Mouse (Mus musculus) embryonic facial prominence, embryonic 14.5 days (tissue): Measurements from ENCODE around the gene Cask. TPM values are rescaled to one million over a fixed set of nuclear protein-coding genes. Genes with fewer than 3 reads are reported as not detected.
A peak's percentile ranks its signal among the peaks of the same experiment; 100 is the strongest.

Source experiments
- ATAC-seq: fragments of 200-750 bp; cut with Nextera tagmentation; 2 replicates; pipeline ENCODE4 v1.8.0; 2017; ENCODE audit warnings: low read depth, moderate number of reproducible peaks, moderate TSS enrichment
- DNase-seq: peaks from one replicate; pipeline ENCODE4 v3.0.0-alpha.2; 2015; ENCODE audit warnings: low spot score
- H3K27ac ChIP-seq: fragments of 300-500 bp; sonication (generic); replicated peaks from 2 replicates; pipeline ENCODE4 v1.5.1; 2014; ENCODE audit warnings: low read depth, mild to moderate bottlenecking, low read length, moderate library complexity
- H3K27me3 ChIP-seq: fragments of 300-500 bp; sonication (generic); replicated peaks from 2 replicates; pipeline ENCODE4 v1.6.1; 2014; ENCODE audit warnings: low read length; ENCODE audit not compliant: control insufficient read depth, insufficient read depth
- H3K36me3 ChIP-seq: fragments of 300-500 bp; sonication (generic); 2 replicates; pipeline ENCODE4 v1.6.1; 2014; ENCODE audit warnings: low read length, mixed read lengths; ENCODE audit not compliant: control insufficient read depth, insufficient read depth
- H3K4me1 ChIP-seq: fragments of 300-500 bp; sonication (generic); 2 replicates; pipeline ENCODE4 v1.6.1; 2014; ENCODE audit warnings: antibody characterized with exemption, low read length; ENCODE audit not compliant: control insufficient read depth, insufficient read depth
- H3K4me2 ChIP-seq: fragments of 300-500 bp; sonication (generic); 2 replicates; pipeline ENCODE4 v1.6.1; 2014; ENCODE audit warnings: low read depth, mild to moderate bottlenecking, low read length, moderate library complexity, mixed read lengths
- H3K4me3 ChIP-seq: fragments of 300-500 bp; sonication (generic); 2 replicates; pipeline ENCODE4 v1.5.1; 2014; ENCODE audit warnings: low read depth, mild to moderate bottlenecking, low read length
- H3K9ac ChIP-seq: fragments of 300-500 bp; sonication (generic); 2 replicates; pipeline ENCODE4 v1.6.1; 2014; ENCODE audit warnings: low read depth, mild to moderate bottlenecking, low read length, moderate library complexity, mixed read lengths
- H3K9me3 ChIP-seq: fragments of 300-500 bp; sonication (generic); 2 replicates; pipeline ENCODE4 v1.6.1; 2016; ENCODE audit warnings: low read length; ENCODE audit not compliant: control insufficient read depth
- WGBS: fragments of 180-500 bp; shearing (Covaris S2); extraction: QIAGEN DNeasy Blood & Tissue Kit; methylation state at CpG from one replicate; pipeline ENCODE4 v1.1.7; 2014; 5-methylcytosine and 5-hydroxymethylcytosine counted together
- microRNA-seq: library from miRNA; unstranded; fragments of <30 nt; microRNA quantifications from one replicate; pipeline ENCODE4, GENCODE M21; 2016; ENCODE audit warnings: borderline number of aligned reads
- polyA plus RNA-seq: library from polyadenylated mRNA; unstranded; fragments of >200 nt; fragmentation: Nextera tagmentation; extraction: Ambion mirVana; gene quantifications from 2 replicates; pipeline ENCODE4 v1.2.1, GENCODE M21; 2014

Gene Cask
- polyA plus RNA-seq, 1 experiment from 2014 or later = 20.1 TPM

DNA sequence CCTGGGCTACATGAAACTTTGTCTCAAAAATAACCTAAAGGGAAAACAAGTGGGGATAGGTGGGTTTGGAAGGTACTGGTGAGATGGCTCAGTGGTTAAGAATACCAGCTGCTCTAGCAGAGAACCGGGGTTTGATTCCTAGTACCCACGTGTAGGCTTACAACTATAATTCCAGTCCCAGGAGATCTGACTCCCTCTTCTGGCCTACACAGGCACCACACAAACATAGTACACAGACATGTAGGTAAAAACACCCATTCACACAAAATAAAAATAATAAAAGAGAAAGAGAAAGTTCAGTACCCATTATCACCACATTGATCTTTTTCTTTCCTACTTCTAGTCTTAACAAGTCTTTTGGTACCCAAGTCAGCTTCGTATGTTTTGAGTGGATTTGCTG lies 379.2 kb downstream of the Cask start:
- 83% methylated on average over 3 of the region's 3 CpGs for WGBS
- H3K4me2 ChIP-seq = no peak overlapping the region
- DNase-seq = no peak
- H3K4me3 ChIP-seq = no peak overlapping the region
- H3K9me3 ChIP-seq = no peaks in the 10 kb centered on the region
- peaks cover 11% of the 10 kb centered on the region; the same call in 1 of the 2 replicates for H3K27me3 ChIP-seq
- H3K36me3 ChIP-seq = no peaks in the 10 kb centered on the region
- no peak overlapping the region for H3K27ac ChIP-seq
- H3K4me1 ChIP-seq = no peaks in the 10 kb centered on the region
- H3K9ac ChIP-seq = no peak overlapping the region
- ATAC-seq = no peak

DNA sequence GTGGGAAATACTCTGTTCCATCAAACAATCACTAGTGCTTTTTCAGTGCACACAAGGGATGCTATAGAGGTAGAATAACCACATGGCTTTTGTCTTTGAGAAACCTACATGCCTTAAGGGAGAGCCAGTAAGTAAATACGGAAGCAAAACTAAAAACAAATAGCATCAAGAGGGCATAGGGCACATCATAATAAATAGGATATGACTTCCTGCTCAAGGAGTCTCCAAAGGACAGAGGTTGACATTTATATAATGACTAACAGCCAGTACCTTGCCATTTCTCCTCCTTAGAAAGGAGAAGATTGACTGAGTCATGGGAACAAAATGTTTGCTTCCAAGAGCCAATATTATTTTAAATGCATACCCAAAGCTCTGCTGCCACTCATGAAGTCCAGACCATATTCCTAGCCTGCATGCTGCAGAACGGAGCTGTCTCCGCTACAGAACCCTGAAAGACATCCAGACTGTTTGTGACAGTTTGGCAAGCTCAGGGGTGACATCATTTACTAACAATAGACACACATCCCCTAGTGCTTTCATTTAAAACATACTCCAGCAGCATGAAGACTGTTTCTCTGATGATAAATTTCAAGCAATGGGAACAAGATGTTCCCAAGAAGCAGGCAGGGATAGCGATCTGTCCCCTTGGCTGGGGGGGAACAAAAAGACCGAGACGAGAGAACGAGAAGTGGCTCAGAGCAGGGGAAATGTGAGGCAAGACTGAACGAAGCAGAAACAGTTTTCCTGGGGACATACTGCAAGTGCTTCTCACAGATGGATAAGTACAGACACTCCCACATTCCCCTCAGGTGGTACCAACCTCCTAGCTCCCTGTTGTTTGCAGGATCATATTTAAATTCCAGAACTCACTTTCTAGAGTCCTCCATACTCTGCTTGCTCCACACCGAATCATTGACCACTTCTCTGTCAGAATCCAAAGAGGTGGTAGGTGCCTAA lies 381.7 kb downstream of the Cask start:
- Histone ChIP-seq H3K27me3 (peaks cover 14% of the 10 kb centered on the region; the same call in 1 of the 2 replicates), H3K4me3 (no peak overlapping the region), H3K4me2 (no peak overlapping the region), H3K4me1 (no peaks in the 10 kb centered on the region), H3K9ac (no peak overlapping the region), H3K9me3 (no peaks in the 10 kb centered on the region), H3K36me3 (no peaks in the 10 kb centered on the region), H3K27ac (no peak overlapping the region)
- DNase-seq = peak; percentile 77
- ATAC-seq = peak; percentile 41; the same call in 1 of the 2 replicates
- 58% methylated on average over 9 of the region's 9 CpGs for WGBS

DNA sequence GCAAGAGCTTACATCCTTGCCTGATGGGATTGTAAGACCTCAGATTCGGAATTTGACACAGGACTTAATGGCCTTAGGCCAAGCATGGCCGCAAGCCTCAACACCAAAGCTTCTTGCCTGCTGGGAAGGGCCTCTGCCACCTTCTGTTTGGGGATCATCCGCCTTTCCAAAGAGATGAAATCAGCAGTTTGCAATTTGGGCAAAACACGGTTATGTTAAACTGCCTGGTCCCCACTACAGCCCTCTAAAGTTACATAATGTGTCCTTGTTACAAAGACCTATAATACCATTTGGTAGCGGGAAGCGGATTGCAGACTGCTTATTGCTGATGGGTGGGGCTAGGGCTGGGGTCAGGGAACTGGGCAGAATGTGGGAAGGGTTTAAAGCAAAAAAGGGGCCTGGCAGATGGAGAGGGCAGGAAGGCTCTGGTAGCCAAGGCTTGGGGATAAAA lies 384.0 kb downstream of the Cask start:
- H3K4me1 ChIP-seq = no peaks in the 10 kb centered on the region
- H3K9ac ChIP-seq = no peak overlapping the region
- no peak overlapping the region for H3K4me2 ChIP-seq
- no peak overlapping the region for H3K27ac ChIP-seq
- H3K9me3 ChIP-seq = no peaks in the 10 kb centered on the region
- H3K4me3 ChIP-seq = no peak overlapping the region
- 0 out of 2 replicates have a peak, but pooled peaks cover 10% of the 10 kb centered on the region for H3K27me3 ChIP-seq
- no peaks in the 10 kb centered on the region for H3K36me3 ChIP-seq
- DNase-seq (no peak), ATAC-seq (no peak)
- 62% methylated on average over 6 of the region's 6 CpGs for WGBS

Small RNA genes lying within 50 kb of the gene (microRNA-seq; reads per million reads assigned to microRNA genes)
- not detected for gene Gm25246

Other genes starting within 250 kb of the Cask start
- 2.6 and 2.7 TPM in 2 replicates for gene Gpr34, start 219.3 kb downstream of the Cask start, polyA plus RNA-seq
- gene Gpr82, start 190.0 kb downstream of the Cask start, polyA plus RNA-seq = 0.07 and 0.39 TPM in 2 replicates